Comparison of ENCODE assay signal across 8 mouse cellular contexts in genomic region chr3:79783630-79784361, GRCm38 (mm10). TPM values are rescaled to one million over a fixed set of nuclear protein-coding genes. Genes with fewer than 3 reads are reported as not detected.
DNase-seq lines count a peak whose midpoint lies in the region; ATAC-seq and TF ChIP-seq lines count a peak whose summit lies in the region.

No protein-coding gene starts in this region.

- H3K9ac ChIP-seq in forebrain, postnatal 0 days: no peak overlapping the region
- no peak overlapping the region for H3K9ac ChIP-seq in forebrain, embryonic 11.5 days (ENCODE audit: low read length)
- no peak overlapping the region for H3K9ac ChIP-seq in ES-E14 (ENCODE audit: insufficient read depth, low read depth, low read length, poor library complexity, severe bottlenecking)
- H3K9ac ChIP-seq in heart, embryonic 14.5 days (ENCODE audit: low read length): peak overlapping the region; percentile 56

- 58% methylated on average over 10 of the region's 10 CpGs for WGBS in forebrain, postnatal 0 days
- WGBS in forebrain, embryonic 11.5 days: 63% methylated on average over 10 of the region's 10 CpGs
- 13% methylated on average over 10 of the region's 10 CpGs for WGBS in heart, embryonic 14.5 days
- 64% methylated on average over 10 of the region's 10 CpGs for WGBS in midbrain, embryonic 10.5 days

- TF ChIP-seq CTCF in forebrain, postnatal 0 days (IDR thresholded peaks at IDR 0.05; ENCODE audit: low read depth): no peak

- H3K27ac ChIP-seq in forebrain, postnatal 0 days (ENCODE audit: low read depth, low read length): no peak overlapping the region
- no peak overlapping the region for H3K27ac ChIP-seq in forebrain, embryonic 11.5 days (ENCODE audit: low read depth, low read length)
- H3K27ac ChIP-seq in ES-E14 (ENCODE audit: insufficient read depth, low read depth, low read length, poor library complexity, severe bottlenecking): no peak overlapping the region
- peak overlapping the region; percentile 72 to 79 for H3K27ac ChIP-seq in heart, embryonic 14.5 days (replicated peaks in 1 of 2; ENCODE audit: control insufficient read depth in 1 of 2, insufficient read depth in 1 of 2, low read depth in 2 of 2, low read length in 2 of 2)
- H3K27ac ChIP-seq in midbrain, embryonic 10.5 days (replicated peaks): no peak overlapping the region

- in situ Hi-C loops in ES-E14 (cut with MboI; ENCODE audit: low sequenced_read_pairs in 2 of 2, unreplicated experiment in 2 of 2): no loop called here

- no peaks in the 10 kb centered on the region for H3K9me3 ChIP-seq in forebrain, postnatal 0 days (ENCODE audit: low read length)
- no peaks in the 10 kb centered on the region for H3K9me3 ChIP-seq in forebrain, embryonic 11.5 days (ENCODE audit: control insufficient read depth, low read length)
- H3K9me3 ChIP-seq in ES-E14 (ENCODE audit: control insufficient read depth, insufficient read depth, low read depth, low read length): no peaks in the 10 kb centered on the region
- H3K9me3 ChIP-seq in heart, embryonic 14.5 days (ENCODE audit: control insufficient read depth, low read length): no peaks in the 10 kb centered on the region
- H3K9me3 ChIP-seq in midbrain, embryonic 10.5 days (replicated peaks): no peaks in the 10 kb centered on the region

- peak overlapping the region; percentile 29; the same call in 1 of the 2 replicates for H3K4me2 ChIP-seq in forebrain, postnatal 0 days (ENCODE audit: low read depth)
- H3K4me2 ChIP-seq in forebrain, embryonic 11.5 days (ENCODE audit: low read depth, low read length, severe bottlenecking): no peak overlapping the region
- peak overlapping the region; percentile 70 for H3K4me2 ChIP-seq in heart, embryonic 14.5 days (ENCODE audit: low read length)

- no peaks in the 10 kb centered on the region for H3K36me3 ChIP-seq in forebrain, postnatal 0 days (ENCODE audit: insufficient read depth)
- H3K36me3 ChIP-seq in forebrain, embryonic 11.5 days (ENCODE audit: control insufficient read depth, insufficient read depth, low read length): no peaks in the 10 kb centered on the region
- H3K36me3 ChIP-seq in ES-E14 (ENCODE audit: control insufficient read depth, insufficient read depth, low read length, poor library complexity, severe bottlenecking): no peaks in the 10 kb centered on the region
- H3K36me3 ChIP-seq in heart, embryonic 14.5 days (ENCODE audit: control insufficient read depth, insufficient read depth, low read length): no peaks in the 10 kb centered on the region
- H3K36me3 ChIP-seq in midbrain, embryonic 10.5 days: no peaks in the 10 kb centered on the region

- no peak overlapping the region for H3K4me3 ChIP-seq in forebrain, postnatal 0 days (ENCODE audit: low read depth, low read length)
- no peak overlapping the region for H3K4me3 ChIP-seq in forebrain, embryonic 11.5 days (ENCODE audit: low read depth, low read length)
- peak overlapping the region; percentile 37 to 50; a peak in 2 of 4 replicates for H3K4me3 ChIP-seq in ES-E14 (ENCODE audit: insufficient read depth in 1 of 2, low read depth in 1 of 2, low read length in 2 of 2, poor library complexity in 1 of 2, severe bottlenecking in 1 of 2)
- H3K4me3 ChIP-seq in heart, embryonic 14.5 days (ENCODE audit: control insufficient read depth in 1 of 2, insufficient read depth in 1 of 2, low read depth in 1 of 2, low read length in 2 of 2): peak overlapping the region; percentile 29 to 38
- H3K4me3 ChIP-seq in midbrain, embryonic 10.5 days: peak overlapping the region; percentile 28; the same call in 1 of the 2 replicates

- no peak for ATAC-seq in forebrain, postnatal 0 days
- ATAC-seq in forebrain, embryonic 11.5 days (replicated peaks; ENCODE audit: low FRiP score): no peak
- ATAC-seq in heart, embryonic 14.5 days (ENCODE audit: insufficient number of reproducible peaks, insufficient read depth, low FRiP score, low read depth): no peak; the same call in 1 of the 2 replicates
- no peak for ATAC-seq in inflammation-experienced regulatory T-cells, adult 6 months

- H3K4me1 ChIP-seq in forebrain, postnatal 0 days (ENCODE audit: insufficient read depth): no peaks in the 10 kb centered on the region
- H3K4me1 ChIP-seq in forebrain, embryonic 11.5 days (replicated peaks; ENCODE audit: control insufficient read depth, insufficient read depth, low read length): no peaks in the 10 kb centered on the region
- peaks cover 2% of the 10 kb centered on the region in 2 experiments; a peak in 1 of 4 replicates for H3K4me1 ChIP-seq in ES-E14 (ENCODE audit: control insufficient read depth in 2 of 2, insufficient read depth in 2 of 2, low read length in 2 of 2, poor library complexity in 1 of 2)
- peaks cover 3 to 12% of the 10 kb centered on the region in 2 experiments; a peak in 3 of 4 replicates for H3K4me1 ChIP-seq in heart, embryonic 14.5 days (ENCODE audit: control insufficient read depth in 2 of 2, insufficient read depth in 2 of 2, low read length in 2 of 2)
- H3K4me1 ChIP-seq in midbrain, embryonic 10.5 days: peaks cover 4% of the 10 kb centered on the region; the same call in 1 of the 2 replicates

- no peaks in the 10 kb centered on the region for H3K27me3 ChIP-seq in forebrain, postnatal 0 days (ENCODE audit: insufficient read depth, low read length)
- H3K27me3 ChIP-seq in forebrain, embryonic 11.5 days (ENCODE audit: control insufficient read depth, insufficient read depth, low read length): no peaks in the 10 kb centered on the region
- H3K27me3 ChIP-seq in heart, embryonic 14.5 days (ENCODE audit: control insufficient read depth, insufficient read depth, low read length): no peaks in the 10 kb centered on the region
- peaks cover 5% of the 10 kb centered on the region; the same call in 1 of the 2 replicates for H3K27me3 ChIP-seq in midbrain, embryonic 10.5 days (ENCODE audit: low read depth, poor library complexity, severe bottlenecking)

- DNase-seq in forebrain, postnatal 0 days: no peak
- no peak for DNase-seq in forebrain, embryonic 11.5 days (ENCODE audit: low spot score)
- DNase-seq in ES-E14 (ENCODE audit: low read depth, low spot score): no peak
- no peak for DNase-seq in midbrain, embryonic 10.5 days (ENCODE audit: low spot score)
- DNase-seq in right cerebral cortex, postnatal 36 days (ENCODE audit: low spot score in 2 of 2): no peak
- DNase-seq in cerebellum, postnatal 14 days: no peak

TF ChIP-seq in ES-E14, 5 proteins besides CTCF, POLR2A, EP300 and RAD21:
- no peak for TF ChIP-seq HCFC1 (IDR thresholded peaks at IDR 0.05; ENCODE audit: borderline replicate concordance, insufficient read depth, low read length)
- TF ChIP-seq ZC3H11A (IDR thresholded peaks at IDR 0.05; ENCODE audit: borderline replicate concordance, low read depth, low read length): no peak
- TF ChIP-seq ZNF384 (IDR thresholded peaks at IDR 0.05; ENCODE audit: low read depth, low read length): no peak
- no peak for TF ChIP-seq CHD2 (IDR thresholded peaks at IDR 0.05; ENCODE audit: low read depth, low read length)
- TF ChIP-seq MAFK (IDR thresholded peaks at IDR 0.05; ENCODE audit: insufficient read depth, low read depth, low read length): no peak

RNA-seq across cellular contexts. Expression of gene Rxfp1, which starts 46.1 kb away (rescaled TPM):
- 1.8 and 3.5 TPM in 2 replicates for total RNA-seq in forebrain, postnatal 0 days (2014; rRNA removed)
- 0.44 and 0.58 TPM in 2 replicates for polyA plus RNA-seq in forebrain, postnatal 0 days (2015; fragmentation: Nextera tagmentation; extraction: Ambion mirVana)
- polyA plus RNA-seq in forebrain, embryonic 11.5 days (2014; fragmentation: Nextera tagmentation; extraction: Ambion mirVana): 0.09 TPM in 1 of 2 replicates, not detected in the other
- total RNA-seq in ES-E14 (2012; rRNA removed): 0.04 TPM in 1 of 2 replicates, not detected in the other
- 9.6 and 11.3 TPM in 2 replicates for polyA plus RNA-seq in heart, embryonic 14.5 days (2014; fragmentation: Nextera tagmentation; extraction: Ambion mirVana)
- polyA plus RNA-seq in midbrain, embryonic 10.5 days (2016; fragmentation: Nextera tagmentation; extraction: Ambion mirVana): not detected in 2 replicates
- under 1 TPM in 1 of 3 experiments, not detected in 2; 0.11 TPM for polyA plus RNA-seq in inflammation-experienced regulatory T-cells, adult 6 months (2017; shearing (Covaris generic))

Comparison
In these comparisons a context has a peak if more than half of its experiments do, and no peak if none do; other contexts are left out.
1. H3K27ac ChIP-seq: peak in heart, embryonic 14.5 days (2 of 2); none in forebrain, postnatal 0 days (single experiment), forebrain, embryonic 11.5 days (single experiment), ES-E14 (single experiment) and midbrain, embryonic 10.5 days (single experiment).
2. H3K4me3 ChIP-seq: peak in ES-E14 (2 of 2), heart, embryonic 14.5 days (2 of 2) and midbrain, embryonic 10.5 days (single experiment); none in forebrain, postnatal 0 days (single experiment) and forebrain, embryonic 11.5 days (single experiment).